Mouse (Mus musculus): ENCODE data around the gene Ccdc78.

Ccdc78 gene

GRCm38 (mm10) chr17:25817662-25818061, 31.3 kb downstream of the Ccdc78 start:
- DNase-seq, result no peak

GRCm38 (mm10) chr17:25818851-25819780, 32.7 kb downstream of the Ccdc78 start:
- DNase-seq, result no peak

- peak; percentile 86 for DNase-seq
These were observed 37.1 kb downstream of the Ccdc78 start, which contains the start of gene Wdr24 for GRCm38 (mm10) chr17:25823452-25823851. Gene Wdr24, plus strand, starts transcription at chr17:25823627.

- DNase-seq, result no peak
These were observed 38.2 kb downstream of the Ccdc78 start for GRCm38 (mm10) chr17:25824362-25825142.

- DNase-seq, result no peak
These were observed 38.9 kb downstream of the Ccdc78 start for GRCm38 (mm10) chr17:25825311-25825710.

GRCm38 (mm10) chr17:25825984-25826570, 39.7 kb downstream of the Ccdc78 start:
- no peak for DNase-seq

GRCm38 (mm10) chr17:25827011-25827410, 40.6 kb downstream of the Ccdc78 start:
- no peak for DNase-seq

- no peak for DNase-seq
These were observed 41.3 kb downstream of the Ccdc78 start for GRCm38 (mm10) chr17:25827546-25828222.

- DNase-seq, result no peak
These were observed 41.8 kb downstream of the Ccdc78 start for GRCm38 (mm10) chr17:25828223-25828594.

GRCm38 (mm10) chr17:25828712-25829557, 42.6 kb downstream of the Ccdc78 start, which contains the start of gene Jmjd8:
Gene Jmjd8, plus strand, starts transcription at chr17:25828867.
- DNase-seq, result peak; percentile 86

GRCm38 (mm10) chr17:25829558-25830017, 43.2 kb downstream of the Ccdc78 start:
- DNase-seq, result no peak

- DNase-seq, result no peak
These were observed 43.9 kb downstream of the Ccdc78 start for GRCm38 (mm10) chr17:25830200-25830753.

GRCm38 (mm10) chr17:25830806-25831431, 44.5 kb downstream of the Ccdc78 start:
- no peak for DNase-seq

- DNase-seq, result peak; percentile 54
These were observed 45.3 kb downstream of the Ccdc78 start for GRCm38 (mm10) chr17:25831451-25832281.

GRCm38 (mm10) chr17:25832436-25833290, 46.3 kb downstream of the Ccdc78 start:
- DNase-seq, result peak; percentile 100

GRCm38 (mm10) chr17:25833291-25833663, 46.9 kb downstream of the Ccdc78 start, which contains the start of gene Stub1:
Gene Stub1, minus strand, starts transcription at chr17:25833404.
- DNase-seq, result peak; percentile 99

- peak; percentile 91 for DNase-seq
These were observed 47.7 kb downstream of the Ccdc78 start for GRCm38 (mm10) chr17:25833961-25834594.

GRCm38 (mm10) chr17:25834595-25835222, 48.3 kb downstream of the Ccdc78 start:
- DNase-seq, result peak; percentile 42
